Mouse (Mus musculus) liver, postnatal 0 days (tissue): ENCODE measurements around the gene Prmt9. TPM values are rescaled to one million over a fixed set of nuclear protein-coding genes. Genes with fewer than 3 reads are reported as not detected.

Experiments
- ATAC-seq: fragments of 200-750 bp; cut with Nextera tagmentation; 2 replicates; pipeline ENCODE4 v1.8.0; 2017; ENCODE audit warnings: mild to moderate bottlenecking, moderate library complexity
- DNase-seq: peaks from one replicate; pipeline ENCODE4 v3.0.0-alpha.2; 2016
- H3K27ac ChIP-seq: fragments of 300-500 bp; sonication (generic); 2 replicates; pipeline ENCODE4 v1.5.1; 2014; ENCODE audit warnings: antibody characterized with exemption, moderate library complexity, mild to moderate bottlenecking, low read depth
- H3K27me3 ChIP-seq: fragments of 300-500 bp; sonication (generic); 2 replicates; pipeline ENCODE4 v1.6.1; 2014; ENCODE audit warnings: low read length, control low read depth, mixed read lengths; ENCODE audit not compliant: insufficient read depth
- H3K36me3 ChIP-seq: fragments of 300-500 bp; sonication (generic); replicated peaks from 2 replicates; pipeline ENCODE4 v1.6.1; 2014; ENCODE audit warnings: mild to moderate bottlenecking, control low read depth, low read length, moderate library complexity, mixed read lengths; ENCODE audit not compliant: insufficient read depth
- H3K4me1 ChIP-seq: fragments of 300-500 bp; sonication (generic); 2 replicates; pipeline ENCODE4 v1.6.1; 2014; ENCODE audit warnings: antibody characterized with exemption, mild to moderate bottlenecking, control low read depth; ENCODE audit not compliant: insufficient read depth
- H3K4me2 ChIP-seq: fragments of 300-500 bp; sonication (generic); 2 replicates; pipeline ENCODE4 v1.6.1; 2014; ENCODE audit warnings: low read depth, mild to moderate bottlenecking, low read length, moderate library complexity, mixed read lengths
- H3K4me3 ChIP-seq: fragments of 300-500 bp; sonication (generic); 2 replicates; pipeline ENCODE4 v1.5.1; 2014; ENCODE audit warnings: low read depth, low read length
- H3K9ac ChIP-seq: fragments of 300-500 bp; sonication (generic); replicated peaks from 2 replicates; pipeline ENCODE4 v1.6.1; 2014; ENCODE audit warnings: mild to moderate bottlenecking, moderate library complexity
- H3K9me3 ChIP-seq: fragments of 300-500 bp; sonication (generic); 2 replicates; pipeline ENCODE4 v1.6.1; 2016; ENCODE audit warnings: mild to moderate bottlenecking, control low read depth, low read length, mixed read lengths
- CTCF ChIP-seq: sonication (generic); IDR thresholded peaks from 2 replicates; pipeline ENCODE4 v1.5.1; 2016; ENCODE audit warnings: antibody characterized with exemption, low read depth
- EP300 ChIP-seq: IDR thresholded peaks from 2 replicates; pipeline ENCODE4 v1.6.1; 2016; ENCODE audit warnings: antibody characterized with exemption, low read depth, mild to moderate bottlenecking
- WGBS: fragments of 180-500 bp; shearing (Covaris S2); extraction: QIAGEN DNeasy Blood & Tissue Kit; methylation state at CpG from one replicate; pipeline ENCODE4 v1.1.7; 2014; ENCODE audit not compliant: insufficient replicate concordance; 5-methylcytosine and 5-hydroxymethylcytosine counted together
- polyA plus RNA-seq: library from polyadenylated mRNA; unstranded; fragments of >200 nt; fragmentation: Nextera tagmentation; extraction: Ambion mirVana; gene quantifications from 2 replicates; pipeline ENCODE4 v1.2.1, GENCODE M21; 2015

The Prmt9 gene
- polyA plus RNA-seq, 1 experiment from 2014 or later, result 6.3 TPM

DNA sequence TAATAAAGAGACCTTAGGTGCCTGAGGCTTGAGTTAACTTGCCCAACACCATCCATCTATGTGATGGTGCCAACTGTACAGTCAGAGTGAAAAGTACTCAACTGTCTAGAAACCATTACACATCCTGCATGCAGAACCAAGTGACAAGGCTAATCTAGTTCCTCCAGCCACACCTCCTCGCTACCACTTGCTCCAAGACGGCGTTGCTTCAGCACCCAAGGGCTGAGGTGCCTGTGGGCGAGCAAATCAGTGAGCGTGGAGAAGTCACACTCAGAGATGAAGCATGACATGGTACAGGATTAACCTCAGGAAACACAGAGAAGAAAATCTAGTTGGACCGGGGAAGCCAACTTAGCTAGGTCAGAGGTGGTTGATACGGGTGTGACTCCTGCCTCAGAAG is 40.2 kb upstream of the Prmt9 start:
- Histone ChIP-seq H3K9ac (no peak overlapping the region), H3K9me3 (no peaks in the 10 kb centered on the region), H3K36me3 (no peaks in the 10 kb centered on the region), H3K27me3 (no peaks in the 10 kb centered on the region), H3K4me2 (peak overlapping the region; percentile 15; the same call in 1 of the 2 replicates), H3K4me1 (no peaks in the 10 kb centered on the region), H3K27ac (no peak overlapping the region), H3K4me3 (no peak overlapping the region)
- no peak for TF ChIP-seq EP300
- TF ChIP-seq CTCF, result no peak
- DNase-seq, result no peak
- no peak for ATAC-seq
- WGBS, result 48% methylated on average over 7 of the region's 7 CpGs

DNA sequence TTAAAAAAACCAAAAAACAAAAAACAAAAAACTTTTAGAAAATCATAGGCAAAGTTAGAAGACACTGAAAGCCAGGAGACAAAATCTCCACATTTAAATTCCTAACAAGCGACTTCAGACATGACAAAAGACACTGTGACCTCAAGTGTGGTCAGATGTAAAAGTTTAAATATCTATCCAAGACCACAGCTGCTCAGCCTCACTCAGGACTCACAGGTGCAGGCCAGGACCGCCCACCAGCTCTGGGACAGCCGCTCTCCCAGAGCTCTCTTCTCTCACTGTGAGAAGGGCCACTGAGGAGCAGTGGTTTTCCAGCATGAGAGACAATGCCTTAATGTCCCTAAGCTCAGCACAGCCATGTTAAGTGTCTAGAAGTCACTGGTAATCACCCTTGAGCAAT is 38.8 kb upstream of the Prmt9 start:
- DNase-seq (no peak), ATAC-seq (no peak)
- Histone ChIP-seq H3K27ac (no peak overlapping the region), H3K9ac (no peak overlapping the region), H3K9me3 (no peaks in the 10 kb centered on the region), H3K4me1 (no peaks in the 10 kb centered on the region), H3K36me3 (no peaks in the 10 kb centered on the region), H3K4me2 (no peak overlapping the region), H3K27me3 (no peaks in the 10 kb centered on the region), H3K4me3 (no peak overlapping the region)
- 75% methylated on average over 3 of the region's 3 CpGs for WGBS
- TF ChIP-seq EP300, result no peak
- no peak for TF ChIP-seq CTCF

DNA sequence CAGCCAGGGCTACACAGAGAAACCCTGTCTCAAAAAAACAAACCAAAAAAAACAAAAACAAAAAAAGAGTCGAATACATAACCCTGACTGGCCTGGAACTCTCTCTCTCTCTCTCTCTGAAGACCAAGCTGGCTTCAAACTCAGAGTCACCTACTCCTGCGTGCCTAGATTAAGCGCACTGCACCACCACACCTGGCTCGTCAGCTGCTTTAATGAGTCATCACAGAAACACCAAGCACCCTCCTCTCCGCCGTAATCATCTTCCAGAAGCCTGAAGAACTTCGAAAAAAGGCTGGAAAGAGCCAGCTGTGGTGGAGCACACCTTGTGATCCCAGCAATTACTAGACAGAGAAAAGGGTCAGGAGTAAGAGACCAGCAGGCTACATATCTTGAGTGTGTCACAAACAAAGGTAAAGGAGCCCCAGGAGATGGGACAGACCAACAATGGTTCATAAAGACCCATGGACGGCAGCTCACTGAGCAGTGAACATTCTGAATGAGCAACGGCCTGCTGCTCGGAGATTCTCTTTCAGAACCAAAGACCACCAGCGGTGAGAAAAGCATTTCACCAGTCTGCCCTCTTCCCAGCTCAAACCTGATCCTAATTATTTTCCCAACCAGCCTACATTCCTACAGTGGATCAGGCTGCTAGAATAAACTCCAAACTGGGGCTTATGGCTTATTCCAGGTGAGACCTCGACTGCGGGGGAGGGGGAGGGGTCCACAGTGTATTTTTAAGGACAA is 37.3 kb upstream of the Prmt9 start:
- no peak overlapping the region for H3K9ac ChIP-seq

GRCm38 (mm10) chr8:77515201-77515600 is 34.0 kb upstream of the Prmt9 start:
- Histone ChIP-seq H3K27ac (no peak overlapping the region), H3K4me2 (no peak overlapping the region; the same call in 1 of the 2 replicates), H3K27me3 (no peaks in the 10 kb centered on the region), H3K9me3 (no peaks in the 10 kb centered on the region), H3K4me3 (no peak overlapping the region), H3K9ac (no peak overlapping the region), H3K4me1 (peaks cover 16% of the 10 kb centered on the region), H3K36me3 (no peaks in the 10 kb centered on the region)
- DNase-seq (no peak), ATAC-seq (no peak)
- 72% methylated on average over 8 of the region's 8 CpGs for WGBS
- no peak for TF ChIP-seq CTCF
- TF ChIP-seq EP300, result no peak

More for the DNA sequence above, 37.3 kb upstream of the Prmt9 start:
- TF ChIP-seq CTCF, result no peak
- TF ChIP-seq EP300, result no peak
- Histone ChIP-seq H3K4me3 (no peak overlapping the region), H3K4me1 (peaks cover 10% of the 10 kb centered on the region), H3K4me2 (no peak overlapping the region), H3K9me3 (no peaks in the 10 kb centered on the region), H3K36me3 (no peaks in the 10 kb centered on the region), H3K27ac (no peak overlapping the region), H3K27me3 (no peaks in the 10 kb centered on the region)
- DNase-seq, result no peak
- no peak for ATAC-seq
- WGBS, result 89% methylated on average over 13 of the region's 13 CpGs

- no peak for ATAC-seq
- H3K4me3 ChIP-seq, result 0 out of 2 replicates have a peak overlapping the region, but pooled peaks have one; percentile 8
- TF ChIP-seq CTCF (no peak), EP300 (no peak)
- H3K27ac ChIP-seq, result no peak overlapping the region
- no peak for DNase-seq
- no peaks in the 10 kb centered on the region for H3K9me3 ChIP-seq
- H3K4me2 ChIP-seq, result peak overlapping the region; percentile 88
- 69% methylated on average over 8 of the region's 8 CpGs for WGBS
- H3K9ac ChIP-seq, result no peak overlapping the region
- H3K27me3 ChIP-seq, result no peaks in the 10 kb centered on the region
- H3K4me1 ChIP-seq, result peaks cover 16% of the 10 kb centered on the region
- H3K36me3 ChIP-seq, result no peaks in the 10 kb centered on the region
Measured at GRCm38 (mm10) chr8:77515786-77516185, 33.4 kb upstream of the Prmt9 start.

GRCm38 (mm10) chr8:77516845-77517244 is 32.4 kb upstream of the Prmt9 start:
- Histone ChIP-seq H3K27me3 (no peaks in the 10 kb centered on the region), H3K9me3 (no peaks in the 10 kb centered on the region), H3K4me2 (peak overlapping the region; percentile 88), H3K36me3 (no peaks in the 10 kb centered on the region), H3K9ac (peak overlapping the region; percentile 77), H3K27ac (no peak overlapping the region), H3K4me1 (peaks cover 16% of the 10 kb centered on the region), H3K4me3 (peak overlapping the region; percentile 71)
- 6% methylated on average over 10 of the region's 10 CpGs for WGBS
- TF ChIP-seq EP300 (no peak), CTCF (no peak)
- DNase-seq, result no peak
- no peak for ATAC-seq
